Mouse (Mus musculus) myocyte (in vitro differentiated cells): Measurements from ENCODE around the gene Abhd14b. TPM values are rescaled to one million over a fixed set of nuclear protein-coding genes. Genes with fewer than 3 reads are reported as not detected.

Source experiments
- H3K27me3 ChIP-seq: one replicate; pipeline ENCODE4 v1.6.1; 2011; ENCODE audit not compliant: control insufficient read depth, insufficient read depth, insufficient read length
- H3K36me3 ChIP-seq: one replicate; pipeline ENCODE4 v1.6.1; 2011; ENCODE audit not compliant: control insufficient read depth, insufficient read depth
- H3K4me2 ChIP-seq: one replicate; pipeline ENCODE4 v1.6.1; 2011; ENCODE audit warnings: low read depth, control low read depth
- H3K4me3 ChIP-seq: one replicate; pipeline ENCODE4 v1.5.1; 2011; ENCODE audit warnings: mild to moderate bottlenecking, control low read depth, moderate library complexity
- H3K79me2 ChIP-seq: one replicate; pipeline ENCODE4 v1.6.1; 2011; ENCODE audit not compliant: control insufficient read depth, insufficient read depth
- H3ac ChIP-seq: one replicate; pipeline ENCODE4 v1.6.1; 2011; ENCODE audit not compliant: control insufficient read depth, insufficient read length
- CEBPB ChIP-seq: IDR thresholded peaks from 2 replicates; pipeline ENCODE4 v1.6.1; 2011; ENCODE audit warnings: mild to moderate bottlenecking, moderate library complexity; ENCODE audit not compliant: poor library complexity, insufficient read depth, severe bottlenecking
- E2F4 ChIP-seq: IDR thresholded peaks from one replicate; pipeline ENCODE4 v1.6.1; 2011; ENCODE audit warnings: mild to moderate bottlenecking, control low read depth, moderate library complexity; ENCODE audit not compliant: insufficient read depth
- MAX ChIP-seq: IDR thresholded peaks from one replicate; pipeline ENCODE4 v1.6.1; 2011; ENCODE audit warnings: low read depth, mild to moderate bottlenecking, control low read depth
- MYOD1 ChIP-seq, 3 experiments: IDR thresholded peaks; one replicate each; pipeline ENCODE4 v1.6.1; 2011; ENCODE audit warnings: control low read depth in 2 of 3, low read depth in 2 of 3, mild to moderate bottlenecking in 2 of 3, moderate library complexity in 1 of 3; ENCODE audit not compliant: insufficient read length in 2 of 3, control insufficient read depth in 1 of 3
- MYOG ChIP-seq, 3 experiments: IDR thresholded peaks; one replicate each; pipeline ENCODE4 v1.6.1; 2011; ENCODE audit warnings: control low read depth in 2 of 3, low read depth in 2 of 3, mild to moderate bottlenecking in 2 of 3; ENCODE audit not compliant: insufficient read length in 2 of 3, control insufficient read depth in 1 of 3, insufficient read depth in 1 of 3
- POLR2A ChIP-seq: IDR thresholded peaks from one replicate; pipeline ENCODE4 v1.6.1; 2011; ENCODE audit warnings: low read depth, mild to moderate bottlenecking, control low read depth, moderate library complexity; ENCODE audit not compliant: insufficient read length
- POLR2AphosphoS2 ChIP-seq: IDR thresholded peaks from one replicate; pipeline ENCODE4 v1.6.1; 2011; ENCODE audit warnings: low read depth, control low read depth; ENCODE audit not compliant: insufficient read length
- REST ChIP-seq: IDR thresholded peaks from one replicate; pipeline ENCODE4 v1.6.1; 2011; ENCODE audit warnings: mild to moderate bottlenecking, control low read depth, moderate library complexity; ENCODE audit not compliant: insufficient read depth, insufficient read length
- SRF ChIP-seq: IDR thresholded peaks from one replicate; pipeline ENCODE4 v1.6.1; 2011; ENCODE audit warnings: low read depth; ENCODE audit not compliant: control insufficient read depth, insufficient read length
- TCF12 ChIP-seq: IDR thresholded peaks from one replicate; pipeline ENCODE4 v1.6.1; 2011; ENCODE audit warnings: mild to moderate bottlenecking, control low read depth; ENCODE audit not compliant: poor library complexity, insufficient read depth, severe bottlenecking
- TCF3 ChIP-seq: IDR thresholded peaks from one replicate; pipeline ENCODE4 v1.6.1; 2011; ENCODE audit warnings: low read depth, control low read depth; ENCODE audit not compliant: insufficient read length
- USF1 ChIP-seq: IDR thresholded peaks from one replicate; pipeline ENCODE4 v1.6.1; 2011; ENCODE audit warnings: low read depth, mild to moderate bottlenecking, control low read depth, moderate library complexity
- polyA plus RNA-seq: library from polyadenylated mRNA; unstranded; fragments of >200 nt; fragmentation: generic; extraction: Trizol; gene quantifications from one replicate; pipeline ENCODE4 v1.2.1, GENCODE M21; 2012; ENCODE audit warnings: missing spikeins

Abhd14b gene
- 4.2 TPM for polyA plus RNA-seq

DNA sequence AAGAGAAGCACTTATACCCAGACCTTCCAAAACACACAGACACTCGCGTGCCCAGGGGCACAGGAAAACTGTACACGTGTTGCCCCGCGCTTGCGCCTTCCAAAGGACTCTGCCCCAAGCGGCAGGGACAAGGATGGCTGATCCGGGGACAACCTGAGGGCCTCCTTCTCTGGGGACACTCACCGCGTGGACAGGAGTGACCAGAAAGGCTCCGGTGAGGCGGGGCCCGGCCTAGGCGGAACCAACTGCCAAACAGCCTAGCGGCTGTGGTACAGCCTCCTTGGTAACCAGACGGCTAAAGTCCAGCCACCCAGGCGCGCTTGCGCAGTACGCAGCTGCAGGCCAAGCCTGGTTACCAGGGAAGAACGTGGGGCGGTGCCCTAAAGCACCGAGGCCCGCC, at the start of gene Abhd14b, which contains the start of gene Abhd14a:
Abhd14b (plus strand) TSS at position 112 of the 400 bp plus-strand sequence.
Abhd14a (minus strand) TSS at position 331 of the 400 bp plus-strand sequence.
- no peaks in the 10 kb centered on the region for H3K79me2 ChIP-seq
- H3ac ChIP-seq = no peak within 1 kb of the TSS
- H3K4me3 ChIP-seq = peak within 1 kb of the TSS; percentile 40
- TF ChIP-seq MYOD1 (IDR thresholded peaks at IDR 0.05; ENCODE audit: control insufficient read depth in 1 of 3, insufficient read length in 2 of 3, low read depth in 2 of 3) (peak in 1 of 3 experiments; percentile 8), SRF (no peak), REST (no peak), USF1 (peak; percentile 33), MYOG (IDR thresholded peaks at IDR 0.05; ENCODE audit: control insufficient read depth in 1 of 3, insufficient read depth in 1 of 3, insufficient read length in 2 of 3, low read depth in 2 of 3) (no peak), TCF12 (no peak), POLR2A (peak; percentile 57), POLR2AphosphoS2 (peak; percentile 44)
- no peaks in the 10 kb centered on the region for H3K27me3 ChIP-seq
- H3K4me2 ChIP-seq = peak within 1 kb of the TSS; percentile 99
- H3K36me3 ChIP-seq = no peaks in the 10 kb centered on the region

DNA sequence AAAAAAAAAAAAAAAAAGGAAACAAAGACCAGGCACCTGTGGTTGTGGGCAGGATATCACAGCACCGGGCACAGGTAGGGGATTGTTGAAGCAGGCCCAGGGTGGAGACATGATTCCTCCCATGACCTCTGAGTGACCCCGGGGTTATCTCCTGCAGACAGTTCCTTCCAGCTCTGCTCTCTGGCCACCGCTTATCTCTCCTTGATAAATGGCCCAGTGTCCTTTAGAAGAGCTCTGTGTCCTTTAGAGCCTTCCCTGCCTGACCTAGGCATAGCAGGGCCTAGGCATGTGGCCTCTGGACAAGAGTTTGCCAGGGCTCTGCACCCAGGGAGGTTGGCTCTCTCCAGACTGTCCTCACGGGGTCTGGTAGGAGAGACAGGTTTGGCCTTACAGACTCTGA, 49.5 kb upstream of the Abhd14b start:
- no peak overlapping the region for H3K4me2 ChIP-seq
- TF ChIP-seq POLR2A = no peak
- TF ChIP-seq MAX = no peak
- no peak for TF ChIP-seq E2F4

DNA sequence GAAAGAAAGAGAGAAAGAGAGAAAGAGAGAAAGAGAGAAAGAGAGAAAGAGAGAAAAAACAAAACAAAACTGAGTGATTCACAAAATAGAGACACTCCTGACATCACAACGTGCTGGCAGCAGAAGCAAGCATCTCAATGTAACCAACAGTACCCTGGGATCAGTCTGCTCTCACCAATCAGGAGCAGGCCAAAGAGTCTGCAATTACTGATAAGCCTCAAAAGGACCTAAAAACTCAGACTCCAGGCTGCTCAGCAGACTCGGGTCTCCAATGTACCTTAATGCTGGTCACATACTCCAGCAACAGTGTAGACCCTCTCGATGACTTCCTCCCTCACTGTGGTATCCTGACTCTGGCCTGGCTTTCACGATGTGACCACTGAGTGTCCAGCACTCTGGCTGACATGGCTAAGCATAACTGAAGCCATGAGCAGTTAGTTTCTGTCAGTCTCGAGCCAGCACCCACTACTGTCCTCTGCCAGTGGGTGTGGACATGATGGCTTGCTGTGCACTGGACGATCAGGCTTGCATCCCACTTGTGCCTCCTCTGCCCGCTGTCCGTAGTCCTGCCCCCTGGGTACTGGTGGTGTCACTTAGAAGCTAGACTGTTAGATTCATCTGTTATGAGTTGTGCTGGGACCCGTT, 48.5 kb upstream of the Abhd14b start:
- Histone ChIP-seq H3K27me3 (no peaks in the 10 kb centered on the region), H3K4me2 (no peak overlapping the region)
- no peak for TF ChIP-seq MYOG (IDR thresholded peaks at IDR 0.05; ENCODE audit: control insufficient read depth in 1 of 3, insufficient read depth in 1 of 3, insufficient read length in 2 of 3, low read depth in 2 of 3)
- peak; percentile 45 for TF ChIP-seq REST
- no peak for TF ChIP-seq TCF3
- TF ChIP-seq E2F4 = no peak
- TF ChIP-seq SRF = no peak
- no peak for TF ChIP-seq TCF12
- no peak for TF ChIP-seq POLR2AphosphoS2
- no peak for TF ChIP-seq MAX

More for the DNA sequence above, 49.5 kb upstream of the Abhd14b start:
- H3K27me3 ChIP-seq = no peaks in the 10 kb centered on the region
- no peaks in the 10 kb centered on the region for H3K36me3 ChIP-seq
- no peak overlapping the region for H3ac ChIP-seq
- no peak overlapping the region for H3K4me3 ChIP-seq
- no peaks in the 10 kb centered on the region for H3K79me2 ChIP-seq

DNA sequence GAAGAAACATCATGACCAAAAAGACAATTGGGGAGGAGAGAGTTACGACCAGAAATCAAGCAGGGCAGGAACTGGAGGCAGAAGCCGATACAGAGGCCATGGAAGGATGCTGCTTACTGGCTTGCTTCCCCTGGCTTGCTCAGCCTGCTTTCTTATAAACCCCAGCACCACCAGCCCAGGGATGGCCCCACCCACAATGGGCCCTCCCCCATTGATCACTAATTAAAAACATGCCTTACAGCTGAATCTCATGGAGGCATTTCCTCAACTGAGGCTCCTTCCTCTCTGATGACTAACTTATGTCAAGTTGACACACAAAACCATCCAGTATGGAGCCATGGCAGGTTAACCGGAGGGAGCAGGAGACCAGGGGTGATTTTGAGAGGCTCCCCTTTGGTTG, 47.5 kb upstream of the Abhd14b start:
- Histone ChIP-seq H3K79me2 (no peaks in the 10 kb centered on the region), H3K36me3 (no peaks in the 10 kb centered on the region), H3K27me3 (no peaks in the 10 kb centered on the region), H3K4me2 (no peak overlapping the region), H3ac (no peak overlapping the region), H3K4me3 (no peak overlapping the region)
- no peak for TF ChIP-seq MAX
- TF ChIP-seq TCF12 = no peak
- no peak for TF ChIP-seq TCF3
- TF ChIP-seq SRF = no peak
- TF ChIP-seq POLR2AphosphoS2 = no peak
- no peak for TF ChIP-seq POLR2A
- TF ChIP-seq REST = no peak
- TF ChIP-seq USF1 = no peak

More for the DNA sequence above, 48.5 kb upstream of the Abhd14b start:
- Histone ChIP-seq H3K79me2 (no peaks in the 10 kb centered on the region), H3K36me3 (no peaks in the 10 kb centered on the region), H3K4me3 (no peak overlapping the region), H3ac (no peak overlapping the region)

DNA sequence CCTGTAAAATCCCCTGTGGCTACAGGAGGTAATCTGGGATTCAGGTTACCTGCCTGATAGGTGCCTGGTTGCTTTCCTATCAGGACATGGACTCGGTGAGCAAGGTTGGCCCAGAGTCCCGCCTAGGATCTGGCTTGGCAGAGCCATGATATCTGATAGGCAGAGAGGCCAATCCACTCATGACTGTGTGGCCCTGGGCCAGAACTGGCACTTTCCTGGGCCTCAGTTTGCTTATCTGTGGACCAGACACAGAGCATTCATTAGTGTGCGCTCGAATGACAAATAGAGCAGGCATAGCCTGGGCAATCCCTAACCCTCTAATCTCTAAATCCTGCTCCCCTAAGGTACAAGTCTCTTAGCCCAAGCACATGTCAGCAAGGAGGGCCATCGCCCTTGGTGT, 45.1 kb upstream of the Abhd14b start:
- Histone ChIP-seq H3K4me3 (no peak overlapping the region), H3ac (no peak overlapping the region), H3K36me3 (no peaks in the 10 kb centered on the region), H3K79me2 (no peaks in the 10 kb centered on the region), H3K27me3 (no peaks in the 10 kb centered on the region), H3K4me2 (peak overlapping the region; percentile 42)
- TF ChIP-seq SRF (no peak), MYOG (IDR thresholded peaks at IDR 0.05; ENCODE audit: control insufficient read depth in 1 of 3, insufficient read depth in 1 of 3, insufficient read length in 2 of 3, low read depth in 2 of 3) (no peak), E2F4 (no peak), MYOD1 (IDR thresholded peaks at IDR 0.05; ENCODE audit: control insufficient read depth in 1 of 3, insufficient read length in 2 of 3, low read depth in 2 of 3) (no peak), USF1 (no peak), TCF3 (no peak), CEBPB (no peak), REST (no peak)
